Mouse (Mus musculus) MEL (cell line): ENCODE measurements at regions not wholly inside any gene's neighbourhood (a gene's known extent, or its start where the extent isn't known, plus 50 kb on each side); places are given as distances from the start of the nearest gene placed in this dataset.

Experiments
- CTCF ChIP-seq, 3 experiments: IDR thresholded peaks in 2 of 3; conservative IDR thresholded peaks in 1 of 3; 2 replicates each; pipeline ENCODE4 v1.5.1; 2011 to 2012; ENCODE audit warnings: low read length in 3 of 3, low read depth in 2 of 3, mild to moderate bottlenecking in 2 of 3, improper control_type of control experiment in 1 of 3, inconsistent platforms in 1 of 3, mixed read lengths in 1 of 3, moderate library complexity in 1 of 3; ENCODE audit not compliant: control insufficient read depth in 1 of 3, insufficient read depth in 1 of 3, poor library complexity in 1 of 3, severe bottlenecking in 1 of 3
- ELF1 ChIP-seq: IDR thresholded peaks from 2 replicates; pipeline ENCODE4 v1.6.1; 2014; ENCODE audit warnings: low read depth, mild to moderate bottlenecking, inconsistent platforms, low read length, improper control_type of control experiment, moderate library complexity
- GABPA ChIP-seq: IDR thresholded peaks from 2 replicates; pipeline ENCODE4 v1.6.1; 2012; ENCODE audit warnings: low read depth, mild to moderate bottlenecking, inconsistent platforms, low read length, improper control_type of control experiment, moderate library complexity
- HCFC1 ChIP-seq: IDR thresholded peaks from 2 replicates; pipeline ENCODE4 v1.6.1; 2012; ENCODE audit warnings: low read depth, mild to moderate bottlenecking, inconsistent platforms, low read length, improper control_type of control experiment, moderate library complexity
- POLR2A ChIP-seq, 2 experiments: IDR thresholded peaks; 2 replicates each; pipeline ENCODE4 v1.6.1; 2011 to 2012; ENCODE audit warnings: low read length in 2 of 2, mild to moderate bottlenecking in 2 of 2, control low read depth in 1 of 2, improper control_type of control experiment in 1 of 2, low read depth in 1 of 2, moderate library complexity in 1 of 2; ENCODE audit not compliant: control insufficient read depth in 1 of 2, insufficient read depth in 1 of 2, poor library complexity in 1 of 2
- ZMIZ1 ChIP-seq: IDR thresholded peaks from 2 replicates; pipeline ENCODE4 v1.6.1; 2012; ENCODE audit warnings: low read depth, mild to moderate bottlenecking, inconsistent platforms, low read length, improper control_type of control experiment, moderate library complexity

DNA sequence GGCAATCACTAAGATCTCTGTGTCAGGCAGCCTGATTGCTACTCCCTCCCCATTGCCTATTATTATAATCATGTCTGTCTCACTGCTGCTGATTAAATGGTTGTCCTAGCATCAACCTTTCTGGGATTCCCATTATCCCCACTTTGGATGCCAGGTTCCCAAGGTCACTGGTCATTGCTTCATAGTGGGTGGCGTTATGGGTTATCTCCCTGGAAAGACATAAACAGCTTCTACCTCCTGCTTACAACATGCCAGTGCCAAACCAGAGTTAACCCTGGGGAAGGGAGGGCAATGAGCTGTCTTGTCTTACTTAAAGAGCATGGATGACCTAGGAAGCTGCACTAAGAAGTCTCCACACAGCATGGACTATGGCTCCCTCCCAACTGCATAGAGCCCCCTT is 136.9 kb downstream of the Uaca start:
- TF ChIP-seq POLR2A (IDR thresholded peaks at IDR 0.05; ENCODE audit: control insufficient read depth in 1 of 2, insufficient read depth in 1 of 2, low read depth in 1 of 2, low read length in 2 of 2, poor library complexity in 1 of 2) (no peak), CTCF (IDR thresholded peaks at IDR 0.05 in 2 of 3, conservative IDR thresholded peaks at IDR 0.05 in 1 of 3; ENCODE audit: control insufficient read depth in 1 of 3, insufficient read depth in 1 of 3, low read depth in 2 of 3, low read length in 3 of 3, poor library complexity in 1 of 3, severe bottlenecking in 1 of 3) (no peak), HCFC1 (no peak), GABPA (no peak), ELF1 (no peak), ZMIZ1 (no peak)
